Mouse (Mus musculus): ENCODE results near the gene Rpl13.

Gene Rpl13

DNA sequence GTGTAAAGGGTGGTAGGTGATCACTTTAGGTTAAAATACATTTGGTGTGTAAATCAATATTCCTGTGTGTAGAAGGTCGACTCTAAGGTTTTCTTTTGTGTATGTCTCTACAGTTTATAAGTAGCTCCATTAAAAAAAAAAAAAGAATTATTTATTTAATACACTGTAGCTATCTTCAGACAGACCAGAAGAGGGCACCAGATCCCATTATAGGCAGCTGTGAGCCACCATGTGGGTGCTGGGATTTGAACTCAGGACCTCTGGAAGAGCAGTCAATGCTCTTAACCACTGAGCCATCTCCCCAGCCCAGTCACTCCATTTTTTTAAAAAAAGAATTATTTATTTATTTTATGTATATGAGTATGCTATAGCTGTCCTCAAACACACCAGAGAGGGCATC lies 5.9 kb downstream of the Rpl13 start:
- no peak for DNase-seq (ENCODE audit: low read depth, low spot score)

DNA sequence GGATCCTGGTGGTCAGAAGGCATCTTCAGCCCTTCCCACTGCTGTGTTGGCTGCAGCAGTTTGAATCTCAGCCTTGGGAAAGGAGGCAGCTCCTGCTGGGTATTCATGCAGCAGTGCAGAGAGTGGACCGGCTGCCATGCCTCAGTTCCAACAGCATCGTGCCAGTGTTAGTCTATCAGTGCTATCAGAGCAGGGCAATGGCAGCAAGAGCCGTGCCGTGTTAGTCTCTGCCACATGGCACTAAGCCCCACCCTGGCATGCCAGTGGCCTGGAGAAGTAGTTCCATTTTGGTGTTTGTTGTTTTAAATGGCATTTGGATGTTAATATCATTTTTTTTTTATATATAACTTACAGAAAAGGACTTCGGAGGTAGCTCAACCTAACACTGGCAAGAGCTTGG lies 6.8 kb downstream of the Rpl13 start:
- DNase-seq (ENCODE audit: low read depth, low spot score), result no peak

DNA sequence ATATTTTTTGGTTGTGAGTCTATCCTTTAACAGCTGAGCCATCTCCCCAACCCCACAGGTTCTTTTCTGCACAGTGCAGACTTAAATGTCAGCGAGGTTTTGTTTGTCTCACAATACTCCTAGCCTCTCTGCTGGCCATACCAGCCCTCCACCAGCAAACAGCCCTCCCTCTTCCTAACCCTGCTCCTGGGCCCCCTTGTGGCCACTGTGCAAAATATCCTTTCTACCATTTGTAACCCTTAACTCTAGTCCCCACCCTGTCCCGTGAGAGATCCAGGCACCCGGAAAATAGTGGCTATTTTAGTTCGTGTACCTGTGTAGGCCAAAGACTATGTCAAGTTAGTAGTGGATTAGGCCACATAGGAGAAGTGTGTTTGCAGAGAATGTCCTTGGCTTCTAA lies 8.5 kb downstream of the Rpl13 start:
- peak; percentile 90 for DNase-seq (ENCODE audit: low read depth, low spot score)

DNA sequence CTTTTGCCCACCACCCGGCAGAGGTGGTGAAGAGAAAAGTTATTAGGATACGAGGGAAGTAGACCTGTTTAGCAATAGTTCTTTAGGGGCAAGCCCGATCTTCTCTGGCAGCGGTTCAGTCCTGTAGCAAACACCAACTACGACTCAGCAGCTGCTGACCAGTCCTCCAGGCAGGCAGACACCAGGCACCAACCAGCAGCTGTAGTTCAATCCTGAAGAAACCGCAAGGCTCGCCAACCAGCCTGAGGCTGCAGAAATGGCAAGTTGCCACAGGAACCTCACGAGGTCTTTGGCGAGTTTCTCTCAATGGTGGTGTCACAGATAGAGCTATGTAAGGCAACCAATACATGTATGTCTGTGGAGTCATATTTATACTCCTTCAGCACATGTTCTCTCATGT lies 10.7 kb downstream of the Rpl13 start:
- no peak for DNase-seq (ENCODE audit: low read depth, low spot score)

DNA sequence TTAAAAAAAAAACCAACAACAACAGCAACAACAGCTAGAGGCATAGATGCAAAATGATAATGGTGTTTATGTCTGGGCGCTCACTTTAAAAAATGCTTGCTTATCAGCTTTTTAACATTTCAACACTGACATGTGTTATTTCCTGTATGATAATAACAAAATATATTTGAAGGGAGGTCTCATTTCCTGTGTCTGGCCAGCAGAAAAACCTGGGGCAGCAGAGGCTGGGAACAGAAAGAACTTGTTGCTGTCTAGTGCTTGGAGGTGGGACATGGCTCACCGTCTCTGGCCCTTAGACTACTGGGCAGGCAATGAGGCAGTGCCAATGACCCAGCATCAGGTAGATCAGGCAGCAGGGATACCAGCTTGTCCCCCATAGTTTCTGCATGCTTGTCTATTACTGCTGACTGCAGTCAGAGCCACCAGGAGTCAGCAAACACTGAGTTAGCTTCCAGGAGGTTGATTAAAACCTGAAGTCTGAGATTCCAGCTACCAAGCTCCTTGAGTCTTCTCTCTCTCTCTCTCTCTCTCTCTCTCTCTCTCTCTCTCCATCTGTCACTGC lies 11.8 kb downstream of the Rpl13 start:
- no peak for DNase-seq (ENCODE audit: low read depth, low spot score)

DNA sequence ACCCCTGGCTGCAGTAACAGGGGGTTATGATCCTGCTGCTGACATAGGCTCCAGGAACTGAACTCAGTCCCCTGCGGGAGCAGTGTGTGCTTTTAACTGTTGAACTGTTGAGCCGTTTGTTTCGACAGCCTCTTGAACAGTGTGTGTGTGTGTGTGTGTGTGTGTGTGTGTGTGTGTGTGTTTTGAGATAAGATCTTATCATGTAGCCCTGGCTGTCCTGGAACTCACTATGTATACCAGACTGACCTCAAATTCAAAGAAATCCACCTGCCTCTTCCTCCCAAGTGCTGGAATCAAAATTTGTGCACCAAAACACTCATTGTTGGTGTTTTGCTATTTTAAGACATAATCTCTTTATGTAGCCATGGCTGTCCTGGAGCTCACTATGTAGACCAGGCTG lies 12.5 kb downstream of the Rpl13 start:
- no peak for DNase-seq (ENCODE audit: low read depth, low spot score)

DNA sequence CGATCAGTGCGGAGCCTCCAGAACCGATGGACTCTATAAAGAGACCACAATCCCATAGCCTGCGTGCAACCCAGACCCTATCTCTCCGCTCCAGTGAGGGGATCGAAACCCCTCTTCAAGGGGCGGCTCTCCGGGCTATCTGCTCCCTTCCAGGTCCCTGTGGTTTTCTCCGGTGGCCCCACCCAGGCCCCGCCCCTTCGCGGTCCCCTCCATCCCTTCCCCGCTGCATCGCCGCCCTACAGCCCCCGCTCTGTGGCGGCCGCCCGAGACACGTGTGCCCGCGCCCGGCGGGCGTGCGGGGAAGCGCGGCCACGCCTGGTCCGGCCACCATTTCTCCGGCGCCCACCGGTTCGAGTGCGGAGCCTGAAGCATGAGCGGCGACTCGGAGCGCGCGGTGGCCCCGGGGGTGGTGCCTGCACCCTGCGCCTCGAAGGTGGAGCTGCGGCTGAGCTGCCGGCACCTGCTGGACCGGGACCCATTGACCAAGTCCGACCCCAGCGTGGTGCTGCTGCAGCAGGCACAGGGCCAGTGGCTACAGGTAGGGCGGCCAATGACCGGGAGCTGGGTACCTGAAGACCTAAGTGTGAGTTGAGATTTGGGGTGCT lies 15.1 kb downstream of the Rpl13 start, which contains the start of gene Cpne7:
Gene Cpne7, plus strand, starts transcription at position 248 of the 605 bp plus-strand sequence.
- no peak for DNase-seq (ENCODE audit: low read depth, low spot score)

DNA sequence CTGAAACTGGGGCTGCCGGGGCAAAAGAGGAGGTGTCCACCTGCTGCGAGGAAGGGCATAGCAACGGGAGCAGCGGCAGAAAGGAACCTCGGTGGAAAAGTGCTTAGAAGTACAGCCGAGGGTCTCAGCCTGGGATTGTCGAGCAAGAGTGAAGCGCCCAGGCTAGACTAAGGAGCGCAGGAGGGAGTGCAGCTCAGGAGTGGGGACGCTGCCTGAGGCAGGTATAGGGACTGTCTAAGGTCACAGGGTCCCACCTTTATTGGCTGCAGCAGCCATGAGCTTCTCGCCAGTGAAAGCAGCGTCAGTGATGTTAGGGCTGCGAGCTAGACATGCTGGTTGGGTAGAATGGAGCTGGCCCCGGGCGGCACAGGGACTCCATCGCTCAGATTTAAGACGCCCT lies 15.6 kb downstream of the Rpl13 start:
- no peak for DNase-seq (ENCODE audit: low read depth, low spot score)

DNA sequence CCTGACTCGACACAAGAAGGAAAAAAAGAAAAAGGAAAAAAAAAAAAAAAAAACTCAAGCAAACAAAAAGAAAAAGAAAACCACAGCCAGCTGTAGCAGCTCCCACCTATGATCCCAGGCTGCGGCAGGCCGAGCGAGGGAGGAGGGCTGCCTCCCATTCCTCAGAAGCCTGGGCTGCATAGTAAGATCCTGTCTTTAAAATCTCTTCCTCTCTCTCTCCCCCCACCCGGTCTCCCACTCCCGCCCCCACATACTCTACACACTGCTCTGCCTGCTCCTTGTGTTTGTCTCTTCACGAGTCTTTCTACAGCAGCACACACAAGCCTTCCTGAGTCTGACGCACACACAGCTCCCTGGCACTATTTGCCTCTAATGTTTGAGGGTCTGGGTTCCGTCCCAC lies 19.9 kb downstream of the Rpl13 start:
- no peak for DNase-seq (ENCODE audit: low read depth, low spot score)

DNA sequence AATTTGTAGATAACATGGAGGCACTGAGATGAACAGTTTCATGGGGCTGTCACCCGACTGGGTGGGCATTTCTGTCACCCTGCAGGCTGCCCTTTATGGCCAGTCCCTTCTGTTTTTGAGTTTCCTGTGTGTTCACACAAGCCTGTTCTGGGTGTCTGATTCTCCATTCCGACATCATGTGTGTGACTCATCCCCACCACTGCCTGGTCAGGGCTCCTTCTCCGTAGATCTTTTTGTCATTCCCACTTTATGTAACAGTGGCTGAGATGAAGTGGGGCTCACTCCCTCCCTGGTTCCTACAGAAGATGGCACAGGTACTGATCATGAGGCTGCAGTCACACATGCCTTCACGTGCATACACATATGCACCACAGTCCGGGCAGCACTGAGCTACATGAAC lies 20.5 kb downstream of the Rpl13 start:
- DNase-seq (ENCODE audit: low read depth, low spot score), result no peak

DNA sequence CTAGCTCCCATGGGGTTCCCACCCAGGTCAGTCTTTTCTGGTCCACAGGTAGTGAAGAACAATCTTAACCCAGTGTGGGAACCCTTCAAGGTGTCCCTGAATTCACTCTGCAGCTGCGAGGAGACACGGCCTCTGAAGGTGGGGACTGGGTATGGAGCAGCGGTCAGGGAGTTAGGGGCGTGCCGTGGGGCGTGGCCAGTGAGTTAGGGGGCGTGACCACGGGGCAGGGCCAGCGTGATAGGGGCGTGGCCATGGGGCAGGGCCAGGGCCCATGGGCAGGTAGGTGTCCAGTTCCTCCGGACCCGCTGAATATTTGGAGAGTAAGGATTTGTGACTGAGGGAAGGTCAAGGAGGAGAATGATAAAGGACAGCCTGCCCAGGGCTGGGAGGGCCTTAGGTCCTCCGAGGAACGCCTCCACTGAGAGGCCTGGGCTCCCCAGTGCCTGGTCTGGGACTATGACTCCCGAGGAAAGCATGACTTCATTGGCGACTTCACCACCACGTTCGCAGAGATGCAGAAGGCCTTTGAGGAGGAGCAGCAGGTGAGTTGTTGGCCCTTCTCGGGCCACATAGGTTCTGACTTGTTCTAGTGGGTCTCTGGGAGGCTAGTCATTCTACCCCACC lies 24.2 kb downstream of the Rpl13 start:
- DNase-seq (ENCODE audit: low read depth, low spot score), result peak; percentile 58

DNA sequence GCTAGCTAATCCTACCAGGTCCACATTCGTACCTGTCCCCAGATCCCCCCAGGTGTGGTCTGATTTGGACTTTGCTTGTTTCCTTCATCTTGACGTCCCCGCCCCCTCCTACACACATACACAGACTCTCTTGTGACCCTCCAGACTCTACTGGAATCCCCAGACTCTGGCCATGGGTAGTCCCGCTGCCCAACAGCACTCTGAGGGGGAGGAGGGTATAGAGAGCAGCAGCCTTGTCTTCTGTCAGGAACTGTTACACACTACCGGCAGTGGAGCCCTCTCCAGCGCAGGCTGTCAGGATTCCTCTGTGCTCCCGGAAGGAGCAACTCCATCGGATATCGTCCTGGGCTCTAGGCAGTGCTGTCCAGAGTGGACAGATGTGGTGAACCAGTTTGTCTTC lies 28.9 kb downstream of the Rpl13 start:
- DNase-seq (ENCODE audit: low read depth, low spot score), result no peak

DNA sequence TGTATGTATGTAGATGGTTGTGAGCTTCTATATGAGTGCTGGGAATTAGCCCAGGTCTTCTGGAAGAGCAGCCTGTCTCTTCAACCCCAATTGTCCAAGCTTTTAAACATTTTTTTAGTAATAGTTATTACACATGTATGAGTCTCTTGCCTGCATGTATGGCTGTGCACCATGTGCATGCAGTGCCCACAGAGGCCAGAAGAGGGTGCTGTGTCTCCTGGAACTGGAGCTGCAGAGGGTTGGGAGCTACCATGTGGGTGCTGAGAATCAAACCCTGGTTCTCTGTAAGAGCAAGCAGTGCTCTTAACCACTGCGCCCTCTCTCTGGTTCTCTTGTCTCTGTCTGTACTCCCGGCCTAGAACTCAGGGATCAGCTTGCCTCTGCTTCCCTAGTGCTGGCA lies 30.8 kb downstream of the Rpl13 start:
- DNase-seq (ENCODE audit: low read depth, low spot score), result no peak

DNA sequence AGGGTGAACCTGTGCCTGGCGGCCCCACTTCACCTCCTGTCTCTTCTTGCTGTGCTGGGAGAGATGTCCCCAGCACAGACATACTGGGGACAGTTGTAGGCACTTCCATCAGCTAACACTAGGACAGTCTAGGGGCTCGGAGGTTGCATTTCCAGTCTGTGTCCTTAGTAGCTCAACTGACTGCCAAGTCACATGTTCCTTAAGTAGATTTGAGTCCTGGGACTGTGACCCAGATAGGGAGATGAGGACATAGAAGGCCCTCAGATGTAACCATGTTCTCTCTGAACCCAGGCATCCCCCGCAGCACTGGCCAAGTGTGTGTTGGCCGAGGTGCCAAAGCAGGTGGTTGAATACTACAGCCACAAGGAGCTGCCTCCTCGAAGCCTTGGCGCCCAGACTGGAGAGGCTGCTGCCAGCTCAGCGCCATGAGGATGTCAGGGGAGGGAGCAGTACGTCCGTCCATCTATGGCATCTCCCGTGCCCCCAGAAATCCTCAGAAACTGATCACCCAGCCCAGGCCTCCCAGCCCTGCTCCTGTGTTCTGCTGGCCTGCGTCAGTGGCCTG lies 32.1 kb downstream of the Rpl13 start:
- no peak for DNase-seq (ENCODE audit: low read depth, low spot score)

DNA sequence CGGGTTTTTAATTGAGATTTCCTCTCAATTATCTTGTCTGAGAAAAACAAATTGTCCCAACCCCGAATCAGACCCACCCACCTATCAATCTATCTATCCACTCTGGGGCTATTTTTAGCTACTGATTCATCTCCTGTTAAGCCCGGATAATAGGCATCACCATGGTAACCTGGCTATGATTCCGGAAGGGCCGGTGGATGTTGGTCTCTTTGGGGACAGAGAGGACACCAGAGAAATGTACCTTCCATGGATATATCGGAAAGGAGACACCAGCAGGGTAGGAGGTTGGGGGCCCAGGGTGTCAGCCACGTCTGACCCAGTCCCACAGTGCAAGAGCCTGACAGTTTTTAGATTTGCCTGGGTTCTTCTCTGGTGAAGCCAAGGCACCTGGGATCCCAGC lies 33.3 kb downstream of the Rpl13 start:
- no peak for DNase-seq (ENCODE audit: low read depth, low spot score)

DNA sequence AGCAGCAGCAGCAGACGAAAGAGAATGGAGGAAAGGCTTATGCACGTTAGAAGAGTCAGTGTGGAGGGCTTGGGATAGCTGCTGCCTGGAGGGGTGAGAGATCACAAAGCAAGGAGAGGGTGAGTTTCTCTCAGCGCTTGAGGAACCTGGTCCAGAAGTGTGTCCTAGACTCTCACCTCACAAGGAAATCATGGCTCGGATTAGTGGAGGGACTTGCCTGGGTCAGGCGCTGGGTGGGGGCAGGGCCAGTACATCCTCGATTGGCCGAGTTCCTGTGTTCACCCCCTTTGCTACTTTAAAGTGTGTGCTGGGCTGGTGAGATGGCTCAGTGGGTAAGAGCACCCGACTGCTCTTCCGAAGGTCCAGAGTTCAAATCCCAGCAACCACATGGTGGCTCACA lies 33.7 kb downstream of the Rpl13 start:
- DNase-seq (ENCODE audit: low read depth, low spot score), result no peak

DNA sequence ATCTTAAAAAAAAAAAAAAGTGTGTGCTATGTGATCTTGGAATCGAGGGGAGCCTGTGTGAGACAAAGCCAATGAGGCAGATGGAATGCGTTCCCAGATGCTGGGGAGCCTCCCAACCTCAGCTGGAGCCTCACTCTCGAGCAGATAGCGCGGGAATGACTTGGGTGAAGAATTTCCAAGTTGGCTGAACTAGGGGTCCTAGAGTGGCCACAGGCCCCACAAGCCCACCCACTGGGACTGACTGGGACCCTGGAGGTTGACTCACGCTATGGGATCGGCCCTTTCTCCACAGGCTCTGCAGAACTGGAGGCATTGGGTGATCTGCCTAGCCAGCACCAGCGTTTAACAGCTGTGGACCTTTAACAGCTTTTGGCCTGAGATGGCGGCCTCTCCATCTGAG lies 34.1 kb downstream of the Rpl13 start:
- no peak for DNase-seq (ENCODE audit: low read depth, low spot score)

DNA sequence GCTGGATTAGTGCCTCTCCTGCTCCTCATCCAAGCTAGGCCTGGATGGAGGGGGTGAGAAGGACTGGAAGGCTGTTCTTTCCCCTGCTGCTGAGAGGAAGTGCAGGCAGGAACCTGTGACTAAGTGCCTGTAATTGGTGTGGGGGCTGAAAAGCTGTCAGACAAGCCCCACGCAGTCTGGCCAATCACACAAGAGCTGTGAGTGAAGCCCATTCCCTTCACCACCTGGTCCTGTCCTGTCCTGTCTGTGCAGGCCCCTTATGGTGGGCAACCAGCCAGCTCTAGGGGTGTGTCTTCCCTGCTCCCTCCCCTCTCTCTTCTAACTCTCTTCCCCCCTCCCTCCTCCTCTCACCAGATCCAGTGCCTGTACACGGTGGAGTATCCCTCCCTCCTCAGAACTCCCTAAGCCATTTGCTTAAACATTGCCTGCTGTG lies 35.5 kb downstream of the Rpl13 start:
- DNase-seq (ENCODE audit: low read depth, low spot score), result no peak

DNA sequence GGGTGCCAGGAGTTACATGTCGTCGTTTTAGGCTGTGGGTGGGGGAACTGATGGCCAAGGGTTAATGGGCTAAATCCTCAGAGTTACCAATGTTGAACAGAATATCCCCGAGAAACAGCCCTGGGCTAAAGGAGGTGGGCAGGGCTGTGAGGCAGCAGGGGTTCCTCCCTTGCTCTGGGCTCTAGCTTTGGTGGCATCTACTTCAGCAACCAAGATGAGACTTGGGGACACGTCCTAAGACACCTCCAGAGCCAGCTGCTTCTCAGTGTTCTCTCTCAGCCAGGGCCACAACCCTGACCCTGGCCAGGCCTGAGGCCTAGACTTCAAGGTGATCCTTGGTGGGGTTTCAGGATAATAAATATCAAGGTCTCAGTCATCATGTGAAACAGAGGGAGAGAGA lies 36.6 kb downstream of the Rpl13 start:
- no peak for DNase-seq (ENCODE audit: low read depth, low spot score)

DNA sequence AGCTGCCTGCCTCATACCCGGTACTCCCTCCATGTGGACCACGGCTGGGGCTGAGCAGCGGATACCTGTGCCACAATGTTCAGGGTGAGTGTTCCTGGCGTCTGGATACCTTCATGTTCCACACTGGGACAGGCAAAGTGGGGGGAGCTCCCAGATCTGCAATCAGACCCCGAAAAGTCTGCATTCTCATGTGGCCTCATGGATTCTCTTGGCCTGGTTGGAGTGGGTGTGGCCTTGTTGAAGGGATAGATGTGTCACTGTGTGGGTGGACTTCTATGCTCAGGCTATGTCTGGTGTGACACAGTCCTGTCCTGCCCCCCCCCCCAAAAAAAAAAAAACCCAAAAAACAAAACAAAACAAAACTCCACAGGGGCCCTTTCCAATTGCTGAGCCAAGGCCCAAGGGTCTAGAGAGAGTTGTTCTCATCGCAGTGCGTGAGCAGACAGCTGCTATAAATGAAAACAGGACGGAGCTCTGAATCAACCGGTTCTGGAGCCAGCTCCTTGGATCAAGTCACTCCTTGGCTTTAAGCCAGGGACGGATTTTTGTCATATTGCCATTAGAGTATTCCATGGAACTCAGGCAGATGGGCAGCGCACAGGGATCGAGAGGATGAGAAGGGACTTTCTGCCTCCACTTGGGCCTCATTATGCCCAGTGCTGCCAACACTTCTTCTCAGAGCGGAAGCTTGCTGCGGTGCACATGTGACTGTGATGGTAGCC lies 39.8 kb downstream of the Rpl13 start:
- no peak for DNase-seq (ENCODE audit: low read depth, low spot score)

DNA sequence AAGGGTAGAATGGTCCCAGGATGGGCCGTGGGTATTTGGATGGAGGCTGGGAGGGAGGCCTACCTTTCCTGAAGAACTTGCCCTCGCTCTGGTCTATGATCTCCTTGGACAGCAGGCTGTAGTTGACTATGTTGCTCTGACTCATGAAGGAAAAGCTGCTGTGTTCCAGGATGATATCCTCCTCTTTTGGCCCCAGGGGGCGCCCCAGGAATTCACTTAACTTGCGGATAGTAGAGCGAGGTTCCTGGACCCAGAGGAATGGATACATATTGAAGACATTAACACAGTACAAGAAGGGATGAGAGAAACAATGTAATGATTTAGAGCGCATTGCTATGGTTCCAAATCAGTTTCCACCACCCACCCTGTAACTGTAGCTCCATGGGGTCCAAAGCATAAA lies 43.1 kb downstream of the Rpl13 start:
- DNase-seq (ENCODE audit: low read depth, low spot score), result peak; percentile 50

DNA sequence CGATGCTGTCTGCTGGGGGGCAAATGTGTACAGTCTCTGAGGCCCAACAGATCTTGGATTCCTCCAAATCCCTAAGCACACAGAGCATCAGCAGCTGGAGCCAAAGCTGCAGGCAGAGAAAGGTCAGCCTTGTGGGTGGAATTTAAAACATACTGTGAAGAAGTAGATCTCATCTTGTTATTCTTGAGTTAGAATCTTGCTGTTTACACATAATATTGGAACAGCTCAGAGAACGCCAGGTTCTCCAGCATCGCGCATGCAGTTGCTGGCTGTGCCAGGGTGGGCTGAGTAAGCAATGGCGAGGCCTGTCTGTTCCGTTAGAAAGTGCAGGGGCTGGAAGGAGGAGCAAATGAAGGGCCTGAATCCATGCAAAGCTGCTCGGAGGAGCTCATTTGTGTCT lies 44.2 kb downstream of the Rpl13 start:
- no peak for DNase-seq (ENCODE audit: low read depth, low spot score)
